Mouse (Mus musculus) cerebellum, adult 11 months (tissue): ENCODE results near the gene Olig2.

ENCODE experiments used
- DNase-seq: peaks from one replicate; pipeline ENCODE4 v3.0.0; 2022

The Olig2 gene

DNA sequence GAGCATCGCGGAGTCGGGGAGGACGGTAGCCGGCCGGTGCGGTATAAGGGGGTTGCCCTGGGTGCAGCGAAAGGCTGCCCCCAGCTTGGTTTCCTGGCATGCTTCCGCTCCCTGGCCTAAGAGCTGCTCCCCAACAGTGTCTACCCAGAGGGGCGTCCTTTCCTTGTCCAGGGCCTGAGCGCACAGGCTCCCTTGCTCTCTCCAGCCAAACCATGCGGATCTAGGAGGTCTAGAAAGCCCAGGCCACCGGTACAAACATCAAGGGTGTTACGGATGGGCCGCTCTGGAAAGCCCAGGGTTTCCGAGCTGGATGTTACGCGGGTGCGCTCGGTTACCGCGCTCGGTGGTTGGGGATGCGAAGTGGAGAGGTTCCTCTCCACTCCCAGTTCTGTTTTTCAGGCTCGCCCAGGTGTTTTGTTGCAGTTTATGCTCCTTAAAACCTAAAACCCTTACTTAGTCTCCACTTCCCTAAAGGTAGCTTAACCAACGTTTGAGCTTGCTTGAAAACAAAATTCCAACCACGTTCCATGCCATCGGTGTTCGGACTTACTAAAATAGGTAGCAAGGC is 45.8 kb downstream of the Olig2 start:
- no peak for DNase-seq

DNA sequence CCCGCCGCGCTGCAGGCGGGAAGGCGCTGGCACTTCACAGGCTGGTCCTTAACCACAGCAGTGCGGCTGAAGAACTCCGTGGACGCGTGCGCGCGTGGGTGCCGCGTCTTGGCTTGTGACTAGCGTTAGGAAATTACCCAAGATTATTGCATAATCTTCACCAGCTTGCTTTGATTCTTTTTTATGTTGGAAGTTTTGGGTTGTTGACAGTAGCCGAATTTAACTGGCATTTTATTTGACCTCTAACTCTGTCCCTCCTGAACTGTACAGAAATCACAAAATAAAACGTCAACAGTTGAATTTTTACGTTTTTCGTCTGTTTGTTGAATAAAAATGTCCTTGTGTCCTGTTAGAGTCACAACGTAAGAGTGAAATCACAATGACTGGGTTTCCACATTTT is 46.4 kb downstream of the Olig2 start:
- no peak for DNase-seq
